ENCODE assay signal across 8 mouse cellular contexts in genomic region chr2:16706227-16706626, GRCm38 (mm10).
DNase-seq lines count a peak whose midpoint lies in the region; ATAC-seq and TF ChIP-seq lines count a peak whose summit lies in the region.

No protein-coding gene starts in this region.

- intact Hi-C loops in heart, adult 2 months (cut with DNase I): no loop called here
- intact Hi-C loops in heart, postnatal 36 days (cut with DNase I): no loop called here

- no peaks in the 10 kb centered on the region for H3K36me3 ChIP-seq in heart, adult 2 months (ENCODE audit: control insufficient read depth, insufficient read depth, low read length)
- H3K36me3 ChIP-seq in lung, postnatal 0 days (ENCODE audit: insufficient read depth, low read length): no peaks in the 10 kb centered on the region

- ATAC-seq in lung, postnatal 0 days: no peak
- ATAC-seq in Patski: no peak

- no peak overlapping the region for H3K9ac ChIP-seq in heart, adult 2 months (ENCODE audit: low read depth, low read length)
- H3K9ac ChIP-seq in lung, postnatal 0 days (replicated peaks; ENCODE audit: low read depth): no peak overlapping the region

- 85% methylated on average over 2 of the region's 2 CpGs for WGBS in heart, adult 2 months
- WGBS in lung, postnatal 0 days: 83% methylated on average over 2 of the region's 2 CpGs

- no peak for TF ChIP-seq EP300 in heart, adult 2 months (IDR thresholded peaks at IDR 0.05; ENCODE audit: insufficient read depth, low read depth, low read length)
- TF ChIP-seq EP300 in lung, postnatal 0 days (IDR thresholded peaks at IDR 0.05): no peak

- H3K4me3 ChIP-seq in heart, adult 2 months: no peak overlapping the region
- no peak overlapping the region for H3K4me3 ChIP-seq in lung, postnatal 0 days (ENCODE audit: low read depth, low read length)

- no peak for DNase-seq in heart, adult 2 months
- no peak for DNase-seq in heart, postnatal 36 days
- DNase-seq in lung, postnatal 0 days (ENCODE audit: low spot score): no peak
- DNase-seq in lung, postnatal 10 days: no peak
- no peak for DNase-seq in Patski (ENCODE audit: low read depth, low spot score)
- DNase-seq in thymus, postnatal 0 days (ENCODE audit: low spot score): peak; percentile 16
- no peak for DNase-seq in ovary, adult 18-20 months (ENCODE audit: low spot score)
- DNase-seq in layer of hippocampus, postnatal 36 days: no peak

- POLR2A ChIA-PET in Patski (lab: Charles Lee): interaction anchor here (0.5 kb wide), 1 partner anchor 12 kb away, joined by 3 read pairs; no protein-coding TSS in a partner anchor

- no peaks in the 10 kb centered on the region for H3K27me3 ChIP-seq in heart, adult 2 months (ENCODE audit: control insufficient read depth, insufficient read depth, low read length)
- H3K27me3 ChIP-seq in lung, postnatal 0 days (replicated peaks; ENCODE audit: insufficient read depth, low read length): no peaks in the 10 kb centered on the region
- H3K27me3 ChIP-seq in Patski: no peaks in the 10 kb centered on the region

- TF ChIP-seq POLR2A in heart, adult 2 months (IDR thresholded peaks at IDR 0.05; ENCODE audit: insufficient read depth, low read depth, low read length): no peak

- TF ChIP-seq CTCF in heart, adult 2 months (IDR thresholded peaks at IDR 0.05): peak; percentile 53
- peak; percentile 50 for TF ChIP-seq CTCF in lung, postnatal 0 days (IDR thresholded peaks at IDR 0.05)
- peak; percentile 46 for TF ChIP-seq CTCF in Patski (IDR thresholded peaks at IDR 0.05)

- no peaks in the 10 kb centered on the region for H3K9me3 ChIP-seq in lung, postnatal 0 days (ENCODE audit: low read length)

- H3K27ac ChIP-seq in heart, adult 2 months: no peak overlapping the region
- no peak overlapping the region for H3K27ac ChIP-seq in lung, postnatal 0 days (ENCODE audit: low read length)

- CTCF ChIA-PET in Patski (lab: Charles Lee): no interaction called here

- H3K4me1 ChIP-seq in heart, adult 2 months (ENCODE audit: control insufficient read depth, insufficient read depth, low read length): no peaks in the 10 kb centered on the region
- no peaks in the 10 kb centered on the region for H3K4me1 ChIP-seq in lung, postnatal 0 days (ENCODE audit: insufficient read depth, low read depth, low read length)

- H3K4me2 ChIP-seq in lung, postnatal 0 days (replicated peaks; ENCODE audit: low read depth, low read length): no peak overlapping the region

- in situ Hi-C loops in Patski (cut with MboI; ENCODE audit: low pct_unique_long_range_greater_than_20kb): no loop called here

- no peaks in the 10 kb centered on the region for H3K79me2 ChIP-seq in heart, adult 2 months (replicated peaks; ENCODE audit: control insufficient read depth, insufficient read depth, low read length)
